Mouse (Mus musculus) bone marrow, adult 2 months (tissue): Measurements from ENCODE around the gene Tmem50b.

Experiments used
- CTCF ChIP-seq: fragments of 200-500 bp; IDR thresholded peaks from 2 replicates; pipeline ENCODE4 v1.5.1; 2011; ENCODE audit warnings: low read length, control low read depth; ENCODE audit not compliant: control insufficient read depth, insufficient read depth
- POLR2A ChIP-seq: fragments of 200-500 bp; IDR thresholded peaks from 2 replicates; pipeline ENCODE4 v1.6.1; 2011; ENCODE audit warnings: low read depth, mild to moderate bottlenecking, control low read depth, low read length, borderline replicate concordance; ENCODE audit not compliant: control insufficient read depth

- TF ChIP-seq POLR2A (no peak), CTCF (no peak)
Observed at GRCm38 (mm10) chr16:91620991-91621390, 23.4 kb upstream of the Tmem50b start.
